Mouse (Mus musculus): Measurements from ENCODE around the gene Ints7. TPM values are rescaled to one million over a fixed set of nuclear protein-coding genes. Genes with fewer than 3 reads are reported as not detected.

Ints7 gene
- polyA plus RNA-seq, 2 experiments, result 39.9 to 61.8 TPM

DNA sequence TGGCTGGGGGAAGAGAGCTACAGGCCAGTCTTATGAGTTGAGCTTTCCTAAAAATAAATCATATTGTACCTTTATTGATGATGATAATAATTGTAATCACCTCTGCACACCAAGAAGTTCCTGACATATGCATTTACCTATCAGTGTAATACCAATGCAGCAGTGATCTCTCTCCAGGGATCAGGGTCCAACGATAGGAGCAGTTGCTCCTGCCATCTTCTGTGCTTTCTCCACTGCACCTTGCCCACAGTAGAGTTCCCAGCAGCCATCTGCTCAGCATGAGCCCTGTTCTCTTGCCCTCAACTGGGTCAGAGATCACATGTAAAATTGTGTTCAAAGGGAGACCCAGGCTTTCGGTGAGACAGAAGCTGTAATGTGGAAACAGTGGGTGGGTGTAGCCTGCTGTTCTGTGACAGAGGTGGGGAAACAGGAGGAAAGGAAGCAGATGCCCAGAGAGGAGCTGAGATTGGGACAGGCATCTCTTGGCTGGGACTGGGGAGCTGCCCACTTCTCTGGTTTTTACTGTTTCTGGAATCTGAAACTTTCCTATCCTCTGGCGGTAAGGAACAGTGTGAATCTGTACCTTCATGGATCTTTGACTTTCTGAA lies 63.9 kb downstream of the Ints7 start:
- no peak overlapping the region for H3K4me3 ChIP-seq (replicated peaks; ENCODE audit: low read length)
- DNase-seq (ENCODE audit: low spot score), result no peak
- 0 out of 2 replicates have a peak, but pooled peaks cover 2% of the 10 kb centered on the region for H3K4me1 ChIP-seq (ENCODE audit: control insufficient read depth, insufficient read depth, low read length)
- 69% methylated on average over 3 of the region's 3 CpGs for WGBS
- H3K27me3 ChIP-seq (ENCODE audit: control insufficient read depth, insufficient read depth, low read length), result no peaks in the 10 kb centered on the region
- H3K36me3 ChIP-seq (ENCODE audit: control insufficient read depth, insufficient read depth, low read length), result no peaks in the 10 kb centered on the region
- no peak for TF ChIP-seq POLR2A (IDR thresholded peaks at IDR 0.05; ENCODE audit: borderline replicate concordance, extremely low read depth, insufficient read depth, insufficient read length)
- ATAC-seq (ENCODE audit: low FRiP score, low read depth), result no peak
- H3K9ac ChIP-seq (ENCODE audit: low read depth, low read length, severe bottlenecking), result no peak overlapping the region
- H3K4me2 ChIP-seq (replicated peaks; ENCODE audit: low read depth, low read length, severe bottlenecking), result no peak overlapping the region
- H3K9me3 ChIP-seq (ENCODE audit: control insufficient read depth, low read length), result no peaks in the 10 kb centered on the region
- no peak overlapping the region for H3K27ac ChIP-seq (replicated peaks; ENCODE audit: low read depth, low read length)

DNA sequence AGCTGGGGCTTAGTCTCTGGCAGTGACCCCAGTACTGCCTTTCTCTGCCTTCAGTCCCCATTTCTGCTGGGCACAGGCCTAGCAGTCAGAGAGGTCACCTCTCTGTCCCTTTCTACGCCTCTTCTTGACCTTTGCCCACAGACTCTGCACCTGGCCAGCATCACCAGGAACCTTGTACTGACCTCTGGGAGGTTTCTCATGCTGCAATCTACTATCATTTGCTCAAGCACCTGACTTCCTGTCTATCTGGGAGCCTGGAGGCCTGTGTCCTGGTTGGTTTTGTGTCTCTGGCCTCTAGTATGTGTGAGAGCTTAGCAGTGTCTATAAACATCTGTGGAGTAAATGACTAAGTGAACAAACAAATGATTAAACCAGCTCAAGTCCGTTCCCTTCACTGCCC lies 64.7 kb downstream of the Ints7 start:
- Histone ChIP-seq H3K9ac (ENCODE audit: low read depth, low read length, severe bottlenecking) (no peak overlapping the region), H3K27ac (replicated peaks; ENCODE audit: low read depth, low read length) (no peak overlapping the region), H3K9me3 (ENCODE audit: control insufficient read depth, low read length) (no peaks in the 10 kb centered on the region), H3K36me3 (ENCODE audit: control insufficient read depth, insufficient read depth, low read length) (no peaks in the 10 kb centered on the region), H3K4me2 (replicated peaks; ENCODE audit: low read depth, low read length, severe bottlenecking) (no peak overlapping the region), H3K4me3 (replicated peaks; ENCODE audit: low read length) (no peak overlapping the region), H3K4me1 (ENCODE audit: control insufficient read depth, insufficient read depth, low read length) (0 out of 2 replicates have a peak, but pooled peaks cover 2% of the 10 kb centered on the region), H3K27me3 (ENCODE audit: control insufficient read depth, insufficient read depth, low read length) (no peaks in the 10 kb centered on the region)
- no peak for ATAC-seq (ENCODE audit: low FRiP score, low read depth)
- TF ChIP-seq POLR2A (IDR thresholded peaks at IDR 0.05; ENCODE audit: borderline replicate concordance, extremely low read depth, insufficient read depth, insufficient read length), result no peak
- 84% methylated on average over 2 of the region's 2 CpGs for WGBS
- no peak for DNase-seq (ENCODE audit: low spot score)

DNA sequence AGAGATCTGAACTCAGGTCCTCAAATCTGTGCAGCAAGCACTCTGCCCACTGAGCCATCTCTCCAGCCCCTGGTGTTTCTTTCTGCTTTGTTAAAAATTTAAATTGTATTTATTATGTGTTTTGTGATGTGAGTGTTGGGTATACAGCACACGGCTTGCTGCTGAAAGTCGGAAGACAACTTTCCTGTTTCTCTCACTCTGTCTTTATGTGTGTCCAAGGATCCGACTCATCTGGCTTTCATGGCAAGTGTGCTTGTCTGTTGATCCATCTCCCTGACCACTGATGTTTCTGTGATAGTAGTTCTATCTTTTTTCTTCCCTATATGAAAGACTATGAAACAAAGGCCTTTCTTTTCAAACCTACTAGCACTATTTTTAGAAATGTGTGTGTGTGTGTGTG lies 65.4 kb downstream of the Ints7 start:
- 76% methylated on average over 3 of the region's 3 CpGs for WGBS
- H3K27ac ChIP-seq (replicated peaks; ENCODE audit: low read depth, low read length), result no peak overlapping the region
- no peak overlapping the region for H3K4me3 ChIP-seq (replicated peaks; ENCODE audit: low read length)
- H3K36me3 ChIP-seq (ENCODE audit: control insufficient read depth, insufficient read depth, low read length), result no peaks in the 10 kb centered on the region
- H3K9ac ChIP-seq (ENCODE audit: low read depth, low read length, severe bottlenecking), result no peak overlapping the region
- no peak for TF ChIP-seq POLR2A (IDR thresholded peaks at IDR 0.05; ENCODE audit: borderline replicate concordance, extremely low read depth, insufficient read depth, insufficient read length)
- no peak overlapping the region for H3K4me2 ChIP-seq (replicated peaks; ENCODE audit: low read depth, low read length, severe bottlenecking)
- no peak for DNase-seq (ENCODE audit: low spot score)
- H3K9me3 ChIP-seq (ENCODE audit: control insufficient read depth, low read length), result no peaks in the 10 kb centered on the region
- 0 out of 2 replicates have a peak, but pooled peaks cover 2% of the 10 kb centered on the region for H3K4me1 ChIP-seq (ENCODE audit: control insufficient read depth, insufficient read depth, low read length)
- ATAC-seq (ENCODE audit: low FRiP score, low read depth), result no peak
- H3K27me3 ChIP-seq (ENCODE audit: control insufficient read depth, insufficient read depth, low read length), result no peaks in the 10 kb centered on the region

DNA sequence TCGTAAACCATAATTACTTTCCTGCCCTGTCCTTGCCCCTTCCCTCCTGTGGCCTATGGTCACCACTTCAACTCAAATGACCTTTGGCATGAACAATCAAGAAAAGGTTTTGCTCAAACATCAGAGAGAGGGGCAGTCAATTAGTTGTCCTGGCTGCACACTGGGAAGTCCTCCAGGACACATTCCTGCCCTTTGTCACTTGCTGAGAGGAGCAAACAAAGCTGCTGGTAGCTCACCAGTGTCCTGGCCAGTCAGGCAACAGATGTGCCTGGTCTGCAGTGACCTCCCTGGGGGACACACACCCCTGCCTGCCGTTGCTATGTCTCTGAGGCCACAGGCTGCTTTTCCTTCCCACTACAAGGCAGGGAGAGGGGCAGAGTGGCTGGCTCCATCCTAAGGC lies 66.0 kb downstream of the Ints7 start:
- Histone ChIP-seq H3K36me3 (ENCODE audit: control insufficient read depth, insufficient read depth, low read length) (no peaks in the 10 kb centered on the region), H3K4me2 (replicated peaks; ENCODE audit: low read depth, low read length, severe bottlenecking) (no peak overlapping the region), H3K27ac (replicated peaks; ENCODE audit: low read depth, low read length) (no peak overlapping the region), H3K9ac (ENCODE audit: low read depth, low read length, severe bottlenecking) (no peak overlapping the region), H3K9me3 (ENCODE audit: control insufficient read depth, low read length) (no peaks in the 10 kb centered on the region), H3K4me3 (replicated peaks; ENCODE audit: low read length) (no peak overlapping the region), H3K27me3 (ENCODE audit: control insufficient read depth, insufficient read depth, low read length) (no peaks in the 10 kb centered on the region), H3K4me1 (ENCODE audit: control insufficient read depth, insufficient read depth, low read length) (0 out of 2 replicates have a peak, but pooled peaks cover 2% of the 10 kb centered on the region)
- WGBS, result 21% methylated on average over 2 of the region's 2 CpGs
- ATAC-seq (ENCODE audit: low FRiP score, low read depth) (no peak), DNase-seq (ENCODE audit: low spot score) (no peak)
- TF ChIP-seq POLR2A (IDR thresholded peaks at IDR 0.05; ENCODE audit: borderline replicate concordance, extremely low read depth, insufficient read depth, insufficient read length), result no peak

DNA sequence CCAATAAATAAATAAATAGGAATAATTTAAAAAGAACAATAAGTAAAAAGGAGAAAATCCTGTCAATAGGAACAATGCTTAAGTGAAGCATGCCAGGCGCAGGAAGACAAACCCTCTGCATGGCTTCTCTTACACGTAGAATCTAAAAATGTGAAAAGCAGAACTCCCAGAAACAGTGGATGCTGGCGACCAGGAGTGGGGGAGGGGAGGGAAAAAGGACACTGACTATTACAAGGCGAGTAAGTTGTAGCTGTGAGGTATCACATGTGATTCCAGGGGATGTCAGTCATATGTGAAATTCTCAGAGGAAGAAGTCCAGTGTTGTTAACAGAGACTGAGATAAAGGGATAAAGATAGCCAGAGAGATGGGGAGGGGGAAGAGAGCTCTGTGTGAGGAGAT lies 67.5 kb downstream of the Ints7 start:
- no peak for TF ChIP-seq POLR2A (IDR thresholded peaks at IDR 0.05; ENCODE audit: borderline replicate concordance, extremely low read depth, insufficient read depth, insufficient read length)
- H3K27ac ChIP-seq (replicated peaks; ENCODE audit: low read depth, low read length), result no peak overlapping the region
- H3K27me3 ChIP-seq (ENCODE audit: control insufficient read depth, insufficient read depth, low read length), result no peaks in the 10 kb centered on the region
- no peak for ATAC-seq (ENCODE audit: low FRiP score, low read depth)
- DNase-seq (ENCODE audit: low spot score), result no peak
- 62% methylated on average over 4 of the region's 4 CpGs for WGBS
- H3K4me3 ChIP-seq (replicated peaks; ENCODE audit: low read length), result no peak overlapping the region
- H3K4me1 ChIP-seq (ENCODE audit: control insufficient read depth, insufficient read depth, low read length), result 0 out of 2 replicates have a peak, but pooled peaks cover 2% of the 10 kb centered on the region
- no peaks in the 10 kb centered on the region for H3K9me3 ChIP-seq (ENCODE audit: control insufficient read depth, low read length)
- no peak overlapping the region for H3K4me2 ChIP-seq (replicated peaks; ENCODE audit: low read depth, low read length, severe bottlenecking)
- H3K9ac ChIP-seq (ENCODE audit: low read depth, low read length, severe bottlenecking), result no peak overlapping the region
- no peaks in the 10 kb centered on the region for H3K36me3 ChIP-seq (ENCODE audit: control insufficient read depth, insufficient read depth, low read length)
